Mouse (Mus musculus): ENCODE data around the gene Gpc6.

Gpc6 gene

DNA sequence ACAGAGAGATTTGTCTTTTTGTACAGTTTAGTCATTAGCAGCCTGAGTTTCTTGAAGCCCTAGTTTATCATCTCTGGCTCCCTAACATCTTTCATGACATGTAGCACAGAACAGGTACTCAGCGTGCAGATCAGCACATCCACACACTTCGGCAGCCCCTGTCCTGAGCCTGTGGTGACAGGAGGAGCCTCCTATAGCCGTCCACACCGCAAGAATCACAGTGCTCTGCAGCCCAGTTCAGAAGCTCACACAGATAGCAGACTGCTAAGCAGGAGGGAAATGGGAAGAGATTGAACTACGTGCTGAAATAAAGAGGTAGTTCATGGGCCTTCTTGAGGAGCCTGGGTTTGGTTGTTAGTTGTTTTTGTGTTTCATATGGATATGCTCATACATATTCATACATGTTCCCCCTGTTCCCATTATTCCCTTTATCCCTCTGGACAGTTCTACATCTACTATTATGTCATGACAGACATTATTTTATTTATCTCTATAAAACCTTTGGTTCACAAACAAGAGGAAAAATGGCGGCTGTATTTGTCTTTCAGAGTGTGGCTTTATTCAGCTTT is 832.8 kb downstream of the Gpc6 start:
- no peak for DNase-seq

DNA sequence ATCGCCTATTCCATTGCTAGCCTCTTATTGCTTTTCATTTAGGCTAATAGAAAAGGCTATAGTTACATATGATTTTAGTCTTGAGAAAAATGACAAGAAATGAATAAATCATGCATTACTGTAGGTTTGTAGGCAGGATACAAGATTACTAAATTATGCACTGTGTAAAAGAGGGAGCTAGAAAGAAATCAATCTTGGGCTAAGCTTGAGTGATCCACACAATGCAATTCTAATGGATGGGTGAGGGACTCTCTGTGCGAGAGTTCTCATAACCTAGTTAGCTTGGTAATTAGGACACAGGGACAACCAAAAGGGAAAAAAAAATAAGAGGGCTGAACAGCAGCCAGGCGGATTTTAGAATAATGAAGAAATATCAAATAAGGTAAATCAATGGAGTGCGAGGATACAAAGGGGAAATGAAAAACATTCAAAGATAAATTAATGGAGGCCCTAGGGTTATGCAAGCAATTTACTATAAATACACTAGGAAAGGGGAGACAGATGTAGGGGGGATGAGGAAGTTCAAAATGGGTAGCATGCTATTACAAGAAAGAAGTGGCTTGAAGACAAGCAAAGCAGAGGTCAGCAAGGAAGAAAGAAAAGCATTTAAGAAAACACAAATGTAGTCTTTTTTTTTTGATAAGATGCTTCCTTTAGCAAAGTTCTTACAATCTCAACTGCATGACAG is 835.9 kb downstream of the Gpc6 start:
- DNase-seq: no peak

DNA sequence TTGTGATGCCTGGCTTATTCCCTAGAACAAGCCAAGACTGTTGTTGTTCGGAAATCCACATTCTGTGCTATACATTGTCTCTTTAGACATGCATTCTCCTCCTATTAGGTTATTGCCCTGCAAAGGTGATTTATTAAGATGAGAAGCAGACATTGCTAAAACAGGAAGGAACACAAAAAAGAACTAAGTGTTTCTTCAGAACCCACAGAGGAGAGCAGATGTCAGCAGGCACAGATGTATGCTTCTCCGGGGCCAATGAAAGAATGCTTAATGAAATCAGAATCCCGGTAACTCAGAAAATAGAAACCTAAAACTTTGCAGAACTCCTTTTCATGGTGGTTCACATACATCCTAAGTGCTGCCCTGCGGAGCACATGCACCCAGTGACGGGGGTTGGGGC is 837.8 kb downstream of the Gpc6 start:
- DNase-seq: no peak

DNA sequence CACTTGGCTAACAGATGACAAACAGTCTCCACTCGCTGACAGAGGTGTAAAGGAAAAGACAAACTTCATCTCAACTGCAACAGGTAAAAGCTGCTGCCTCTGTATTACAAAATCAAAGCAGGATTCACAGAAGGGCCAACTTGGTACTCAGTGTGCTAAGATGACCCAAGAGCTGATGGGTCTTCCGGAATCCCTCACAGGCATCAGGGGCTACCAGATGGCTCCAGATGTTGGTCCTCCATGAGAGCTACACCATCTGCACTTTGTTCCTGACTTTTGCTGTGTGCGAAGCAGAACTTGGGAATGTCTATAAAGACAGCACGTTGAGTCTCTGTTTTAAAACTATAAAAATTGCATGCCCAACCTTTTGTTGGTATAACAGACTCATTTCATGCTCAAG is 842.7 kb downstream of the Gpc6 start:
- DNase-seq: no peak

DNA sequence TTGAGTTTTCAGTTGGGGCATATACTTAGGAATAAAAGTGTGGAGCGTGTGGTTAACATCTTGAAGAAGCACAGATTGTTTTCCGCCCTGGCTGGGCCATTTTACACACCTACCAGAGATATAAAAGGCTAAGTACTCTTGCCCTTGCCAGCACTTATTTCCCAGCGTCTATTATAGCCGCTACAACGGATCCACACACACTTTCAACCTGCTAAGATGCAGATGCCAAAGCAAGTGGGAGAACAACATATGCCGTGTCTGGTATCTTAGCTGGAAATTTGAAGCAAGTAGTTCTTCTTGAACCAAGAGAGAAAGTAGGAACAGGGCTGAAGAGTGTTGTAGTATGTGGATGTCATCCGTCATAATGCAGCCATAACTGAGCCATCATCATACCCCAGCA is 843.6 kb downstream of the Gpc6 start:
- DNase-seq: no peak

DNA sequence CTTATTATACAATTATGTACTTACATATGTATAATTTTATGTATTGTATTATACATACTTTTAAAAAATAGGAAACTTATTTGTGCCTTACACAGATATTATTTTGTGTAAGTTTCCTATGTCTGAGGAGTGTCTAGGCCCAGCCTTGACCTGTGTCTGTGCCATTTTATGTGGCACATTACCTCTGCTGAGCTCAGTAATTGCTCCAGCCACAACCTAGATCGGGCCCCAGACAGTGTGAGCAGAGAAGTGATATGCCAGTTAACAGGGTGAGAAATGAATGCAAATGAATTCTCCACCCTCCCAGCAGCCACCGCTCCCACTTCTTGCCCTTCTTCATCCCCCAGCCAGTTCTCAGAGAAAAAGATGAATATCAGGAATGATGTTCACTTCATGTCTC is 848.3 kb downstream of the Gpc6 start:
- DNase-seq: no peak

DNA sequence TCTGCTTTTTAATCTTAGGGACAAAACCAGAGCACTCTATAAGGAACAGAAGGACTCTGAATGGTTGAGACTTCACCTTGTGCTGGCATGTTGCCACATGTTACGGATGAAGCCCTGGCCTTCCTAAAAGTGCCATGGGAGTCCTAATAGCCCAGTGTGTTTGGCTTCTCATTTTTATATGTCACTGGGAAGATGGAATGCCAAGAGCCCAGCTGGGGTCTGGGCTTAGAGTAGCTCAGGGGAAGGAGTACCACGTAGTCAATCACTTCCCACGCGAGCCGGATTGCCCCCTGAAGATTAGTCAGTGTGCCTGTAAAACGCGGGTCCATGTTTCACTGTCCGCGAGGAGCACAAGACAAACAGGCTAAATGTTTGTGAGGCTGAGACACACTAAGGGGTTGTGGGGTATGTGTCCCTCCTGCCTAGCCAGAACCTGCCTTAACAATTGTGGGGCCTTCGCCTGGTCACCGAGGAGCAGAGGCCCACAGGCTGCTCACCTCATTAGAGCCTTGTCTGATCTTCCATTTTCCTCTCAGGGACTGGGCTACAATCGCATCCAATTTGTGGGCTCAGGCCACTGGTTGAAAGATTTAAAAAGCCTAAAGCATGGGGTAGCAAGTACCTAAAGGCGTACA is 852.9 kb downstream of the Gpc6 start:
- DNase-seq: no peak

DNA sequence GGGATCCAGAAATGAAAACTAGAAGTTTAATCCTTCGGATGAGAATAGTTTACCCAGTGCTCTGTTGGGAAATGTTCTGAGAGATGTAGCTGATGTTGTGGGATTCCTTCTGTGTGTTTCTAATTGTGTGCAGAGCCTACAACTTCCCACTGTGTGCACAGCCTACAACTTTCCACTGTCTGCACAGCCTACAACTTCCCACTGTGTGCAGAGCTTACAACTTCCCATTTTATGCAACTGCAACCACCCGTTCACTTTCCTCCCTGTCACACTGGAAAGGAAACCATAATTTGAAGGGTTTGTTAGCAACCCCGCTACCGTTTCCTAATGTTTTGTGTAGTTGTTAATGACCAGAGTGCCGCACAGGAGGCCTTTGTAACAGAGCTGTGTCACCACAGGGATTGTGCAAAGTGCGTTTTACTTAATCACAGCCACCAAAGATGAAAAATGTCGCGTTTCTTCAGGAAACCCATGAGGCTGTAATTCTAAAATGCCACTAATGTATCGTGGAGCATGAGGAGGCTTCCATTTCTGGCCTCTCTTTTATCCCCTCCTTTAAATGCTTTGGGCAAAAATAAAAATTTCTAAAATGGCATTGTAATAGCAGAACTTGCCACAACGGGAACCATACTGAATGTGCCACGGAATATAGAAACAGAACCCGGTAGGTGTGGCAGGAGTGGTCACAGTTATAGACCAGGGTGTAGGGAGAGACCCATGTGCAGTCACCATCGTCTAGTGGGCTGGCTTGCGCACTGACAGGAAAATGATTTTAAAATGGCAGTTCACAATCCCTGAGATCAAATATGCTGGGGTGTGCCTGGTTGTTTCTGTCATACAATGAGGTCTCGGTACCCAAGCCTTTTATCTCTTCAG is 853.7 kb downstream of the Gpc6 start:
- DNase-seq: no peak

DNA sequence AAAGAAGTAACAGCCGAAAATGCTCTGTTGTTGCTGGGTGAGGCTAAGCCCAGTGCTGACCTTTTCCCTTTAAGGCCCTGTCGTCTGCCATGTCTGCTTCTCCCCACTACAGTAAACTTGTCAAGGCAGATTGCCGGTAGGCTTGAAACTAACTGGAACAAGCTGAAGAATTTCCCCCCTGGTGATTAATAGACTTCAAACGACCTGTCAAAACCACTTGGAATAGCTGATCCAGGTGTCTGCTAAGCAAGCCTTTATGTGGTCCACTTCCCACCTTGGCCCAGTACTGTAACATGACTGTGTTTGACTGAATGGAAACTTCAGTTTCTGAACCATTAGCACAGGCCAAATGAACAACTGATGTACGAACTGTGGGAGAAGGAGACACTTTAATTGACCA is 856.6 kb downstream of the Gpc6 start:
- DNase-seq: no peak

DNA sequence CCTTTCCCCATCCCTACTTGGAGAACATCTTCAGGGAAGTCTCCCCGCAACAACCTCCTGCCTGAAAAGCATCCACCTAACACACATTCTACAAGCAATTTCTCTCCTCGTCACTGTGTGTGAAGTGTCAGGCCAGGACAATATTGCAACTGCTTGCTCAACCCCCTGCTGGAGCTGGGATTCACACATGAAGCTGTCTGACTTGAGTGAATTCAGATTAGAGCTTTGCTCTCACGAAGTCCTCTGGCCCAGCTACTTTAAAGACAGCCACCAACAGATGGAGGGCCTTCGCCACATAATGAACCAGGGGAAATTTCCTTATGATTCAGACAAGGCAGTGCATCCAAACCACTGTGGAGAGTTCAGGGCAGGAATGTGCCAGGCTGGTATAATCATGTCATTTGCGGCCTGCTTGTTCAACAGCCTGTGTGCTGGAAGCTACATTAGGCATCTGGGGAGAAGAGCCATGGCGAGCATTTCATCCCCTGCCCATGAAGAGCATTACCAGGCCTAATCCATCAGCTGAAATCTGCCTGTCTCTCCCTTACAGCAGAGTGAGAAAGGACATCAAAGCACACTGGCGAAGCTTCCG is 858.7 kb downstream of the Gpc6 start:
- no peak for DNase-seq

DNA sequence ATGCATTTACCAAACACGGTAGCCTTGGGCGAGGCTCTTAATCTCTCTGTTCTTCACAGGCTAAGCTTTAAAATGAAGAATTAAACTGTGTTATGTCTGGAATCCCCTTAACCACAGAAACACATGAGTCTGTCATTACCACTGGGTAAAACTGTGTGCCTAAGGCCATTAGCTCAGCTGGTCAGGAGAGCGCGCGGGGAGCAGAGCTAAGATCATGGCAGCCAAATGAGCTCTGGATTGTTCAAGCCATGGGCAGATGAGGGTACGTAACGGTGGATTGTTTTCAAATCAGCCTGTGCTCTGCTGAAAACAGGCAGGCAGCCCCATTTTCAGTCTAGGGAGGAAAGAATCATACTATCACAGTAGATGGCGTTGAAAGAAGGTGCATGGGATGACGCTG is 859.8 kb downstream of the Gpc6 start:
- no peak for DNase-seq

DNA sequence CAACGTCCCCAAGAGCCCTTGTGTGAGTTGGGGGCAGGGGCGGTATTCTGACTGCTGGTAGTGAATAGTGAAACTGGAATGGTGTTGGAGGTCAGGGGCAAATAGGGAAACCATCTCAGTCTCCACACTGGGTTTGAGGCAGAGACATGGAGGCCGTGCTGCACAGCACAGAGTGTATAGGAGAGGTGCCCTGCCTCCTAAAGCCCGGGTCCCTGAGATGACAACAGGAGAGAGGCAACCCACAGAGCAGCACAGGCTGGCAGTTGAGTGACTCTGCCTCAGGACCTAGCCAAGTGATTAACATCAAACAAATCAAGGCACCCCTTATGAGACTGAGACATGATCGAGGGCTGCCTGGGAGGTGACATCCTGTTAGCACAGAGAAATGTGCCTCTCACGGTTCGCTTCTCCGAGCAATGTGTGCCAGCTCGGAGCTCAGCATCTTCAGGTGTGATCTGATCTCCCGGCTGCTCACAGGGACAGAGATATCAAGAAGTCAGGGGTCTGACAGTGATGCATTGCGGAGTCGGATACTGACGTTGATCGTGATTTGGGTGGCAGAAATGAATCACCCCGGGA is 860.5 kb downstream of the Gpc6 start:
- no peak for DNase-seq

DNA sequence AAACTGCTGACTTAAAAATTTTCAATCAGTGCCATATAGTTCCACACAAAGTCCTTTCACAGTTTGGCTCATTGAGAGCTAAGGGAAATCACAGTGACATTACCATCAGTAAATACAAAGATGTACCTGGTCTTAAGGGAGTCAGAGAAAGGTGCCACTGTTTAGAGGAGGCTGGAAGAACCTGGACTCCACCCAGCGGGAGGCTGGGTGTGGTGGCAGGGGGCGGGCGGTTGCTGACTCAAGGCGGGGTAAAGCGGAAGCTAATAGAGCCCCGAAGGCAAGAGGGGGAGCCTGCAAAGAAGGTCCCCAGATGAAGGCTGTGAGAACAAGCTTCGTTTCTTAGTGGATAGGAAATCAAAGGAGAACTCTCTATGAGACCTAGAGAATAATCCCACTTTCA is 861.5 kb downstream of the Gpc6 start:
- DNase-seq: no peak

DNA sequence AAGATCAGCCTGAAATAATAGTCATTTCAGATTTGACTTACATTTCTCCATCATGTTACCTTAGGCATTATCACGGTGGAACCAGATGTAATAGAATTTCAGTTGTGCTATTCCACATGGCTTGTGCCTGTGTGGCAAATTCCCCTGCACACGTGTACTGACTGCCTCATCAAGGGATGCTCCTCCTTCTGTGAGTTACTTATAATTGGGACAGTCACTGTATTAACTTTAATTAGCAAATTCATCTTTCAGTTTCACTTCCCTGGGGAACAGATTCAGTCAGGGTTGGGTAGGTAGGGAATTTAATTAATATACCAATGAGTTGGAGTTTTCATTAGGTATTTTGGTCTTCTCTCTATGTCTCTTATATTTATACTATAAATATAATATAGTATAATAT is 869.8 kb downstream of the Gpc6 start:
- no peak for DNase-seq

DNA sequence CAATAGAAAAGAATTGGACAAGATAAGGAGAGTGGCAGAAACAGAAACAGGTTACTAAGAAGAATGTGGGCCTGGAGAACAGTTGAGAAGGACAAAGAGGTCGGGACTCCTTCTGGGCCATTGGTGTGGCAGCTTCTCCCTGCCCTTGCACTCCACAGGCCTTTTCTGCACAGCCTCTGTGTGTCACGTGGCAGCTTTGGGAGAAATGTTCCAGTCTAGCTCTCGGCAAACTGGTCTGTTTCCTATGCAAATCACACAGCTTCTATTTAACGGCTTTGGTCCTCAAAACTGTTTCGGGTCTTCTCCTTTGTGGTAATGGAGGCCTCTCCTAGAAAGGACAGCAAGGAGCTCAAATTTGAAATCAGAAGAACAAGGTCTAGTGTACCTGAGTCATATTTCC is 871.5 kb downstream of the Gpc6 start:
- no peak for DNase-seq

DNA sequence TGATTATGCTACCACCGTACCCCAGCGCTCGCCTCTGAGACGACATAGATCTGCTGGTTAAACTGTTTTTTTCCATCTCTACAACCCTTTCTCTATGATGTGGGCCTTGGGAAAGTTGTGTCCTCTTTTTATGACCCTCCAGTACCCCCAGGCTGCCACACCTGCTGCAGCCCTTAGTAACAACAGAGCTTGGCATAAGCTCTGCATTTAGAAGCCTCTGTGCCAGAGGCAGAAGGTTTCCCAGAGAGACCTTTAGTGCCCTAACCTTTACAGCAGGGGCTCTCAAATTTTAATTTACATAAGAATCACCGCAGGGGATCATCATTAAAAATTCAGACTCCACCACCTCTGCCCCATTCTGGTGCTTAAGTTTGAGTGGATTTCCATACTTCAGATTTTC is 875.3 kb downstream of the Gpc6 start:
- DNase-seq: no peak

DNA sequence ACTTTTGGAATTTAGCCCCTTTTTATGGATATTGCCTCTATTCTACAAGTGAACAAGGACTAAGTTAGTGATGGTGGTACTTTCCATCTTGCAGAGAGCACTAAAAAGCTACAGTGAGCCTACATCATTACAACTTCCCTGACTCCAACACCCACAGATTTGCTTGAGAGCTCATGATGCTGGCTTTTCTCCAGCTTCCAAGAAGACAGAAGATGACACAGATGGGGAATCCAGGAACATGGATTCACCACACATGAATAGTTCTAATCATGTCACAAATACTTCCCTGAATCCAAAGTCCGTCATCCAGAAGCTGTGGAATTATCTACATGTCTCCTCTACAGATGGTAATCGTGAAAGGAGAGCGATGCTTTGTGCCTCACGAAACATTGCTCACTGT is 882.7 kb downstream of the Gpc6 start:
- DNase-seq: no peak

DNA sequence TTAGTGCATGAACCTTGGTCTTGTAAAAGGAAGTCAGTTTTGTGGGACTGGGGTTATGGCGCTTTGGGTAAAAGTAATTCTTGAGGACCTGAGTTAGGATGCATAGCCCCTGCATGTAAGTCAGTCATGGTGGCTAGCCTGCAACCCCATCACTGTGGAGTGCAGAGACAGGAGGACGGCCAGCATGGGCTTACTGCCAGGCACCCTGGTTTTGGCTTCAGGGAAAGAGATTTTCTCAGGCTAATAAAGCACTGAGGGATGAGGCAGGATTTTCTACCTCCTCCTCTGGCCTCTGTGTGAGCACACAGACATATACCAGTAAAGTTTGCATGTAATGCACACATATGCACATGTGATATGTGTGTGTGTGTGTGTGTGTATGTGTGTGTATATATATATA is 883.2 kb downstream of the Gpc6 start:
- no peak for DNase-seq

DNA sequence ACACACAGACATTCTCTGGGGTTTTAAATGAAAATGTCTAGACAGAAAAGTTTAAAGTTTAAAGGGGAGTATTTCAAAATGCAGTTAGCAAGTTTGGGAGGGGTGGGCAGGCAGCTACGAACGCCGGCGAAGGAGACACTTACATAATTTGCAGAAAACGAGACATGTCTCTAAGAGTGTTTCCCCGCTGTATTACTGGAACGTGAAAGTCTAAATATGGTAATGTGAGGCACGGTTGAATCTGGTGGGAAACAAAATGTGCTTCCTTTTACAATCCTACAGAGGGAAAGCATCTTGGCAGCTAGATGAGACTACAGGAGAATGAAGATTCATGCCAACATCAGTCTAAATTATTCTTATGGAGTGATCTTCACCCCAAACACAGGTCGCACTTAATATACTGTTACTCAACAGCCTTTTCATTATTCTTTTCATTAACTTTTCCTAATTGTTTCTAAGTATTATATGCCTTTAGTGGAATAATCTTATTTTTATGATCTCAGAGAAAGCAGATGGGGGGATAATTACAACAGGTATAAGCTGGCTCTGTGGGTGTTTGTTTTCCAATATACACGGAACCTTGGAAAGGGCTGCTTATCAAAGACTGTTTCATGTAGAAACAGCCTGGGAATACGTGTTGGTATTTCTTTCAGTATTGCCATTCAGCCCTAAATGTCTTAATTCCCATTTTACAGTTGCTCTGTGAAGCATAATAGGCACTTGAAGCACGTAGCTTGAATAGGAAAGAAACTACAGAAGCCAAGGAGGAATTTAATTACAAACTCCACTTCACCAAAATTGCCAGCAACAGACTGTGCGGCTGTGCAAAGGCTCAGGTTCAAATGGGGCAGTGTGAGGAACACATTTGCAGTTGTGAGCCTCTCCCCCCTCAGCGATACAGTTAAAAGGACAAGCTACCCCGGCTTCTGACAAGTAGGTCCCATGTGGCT is 885.5 kb downstream of the Gpc6 start:
- no peak for DNase-seq

DNA sequence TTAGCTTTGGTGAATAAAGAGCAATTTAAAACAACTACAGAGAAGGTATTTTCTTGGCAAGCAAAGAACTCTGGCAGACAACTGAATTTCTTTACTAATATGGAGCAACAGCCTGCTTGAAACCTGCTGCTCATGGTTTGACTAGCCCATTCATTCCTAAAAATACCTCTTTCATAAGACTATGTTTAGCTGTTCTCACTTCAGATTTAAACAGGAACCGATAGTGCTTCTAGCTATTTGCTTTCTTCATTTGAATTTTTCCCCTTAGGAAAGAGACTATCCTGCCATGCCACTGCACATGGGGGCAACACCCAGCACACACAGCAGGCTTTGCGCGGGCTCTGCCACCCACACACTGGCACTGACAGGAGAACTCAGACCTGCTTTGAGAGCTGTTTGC is 888.4 kb downstream of the Gpc6 start:
- DNase-seq: no peak

DNA sequence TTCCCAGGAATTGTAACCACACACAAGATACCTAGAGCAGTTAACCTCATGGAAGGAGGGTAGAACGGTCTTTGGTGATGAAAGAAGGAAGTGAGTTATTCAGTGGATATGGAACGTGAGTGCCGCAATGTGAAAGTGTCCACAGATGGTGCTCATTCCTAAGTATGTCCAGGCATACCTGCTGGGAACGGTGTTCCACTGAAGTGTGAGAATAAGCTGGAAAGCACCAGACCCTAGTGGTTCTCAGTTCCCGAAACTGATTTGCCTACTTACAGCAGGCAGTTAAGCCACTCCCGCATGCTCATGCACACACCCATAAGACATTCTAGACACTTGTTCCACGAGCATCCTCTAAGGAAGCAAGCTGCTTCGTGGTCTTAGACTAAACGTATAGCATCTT is 890.9 kb downstream of the Gpc6 start:
- DNase-seq: no peak

DNA sequence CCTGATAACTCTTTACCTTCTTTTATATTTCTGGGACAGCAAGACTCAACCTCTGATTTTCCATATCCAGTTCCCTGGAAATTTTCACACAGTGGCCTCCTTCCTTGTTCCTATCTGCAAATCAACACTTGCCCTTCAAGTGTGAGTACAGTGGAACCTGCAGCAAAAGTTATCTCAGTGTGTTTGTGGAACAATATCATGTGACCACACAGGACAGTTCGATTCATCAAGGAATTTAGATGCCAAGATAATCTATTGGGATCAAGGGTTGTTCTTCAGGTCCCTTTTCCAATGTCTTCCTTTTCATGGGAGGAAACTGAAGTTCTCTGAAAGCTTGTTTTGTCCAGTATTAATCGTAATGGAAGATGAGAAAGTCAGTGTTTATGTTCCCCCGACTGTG is 891.6 kb downstream of the Gpc6 start:
- DNase-seq: no peak

All from thymus, postnatal 4 days (tissue).